Mouse (Mus musculus) frontal cortex, postnatal 14 days (tissue): ENCODE results near the gene Tfrc.

Experiments
- DNase-seq, 2 experiments: peaks; one replicate each; pipeline ENCODE4 v3.0.0; 2022; ENCODE audit warnings: low spot score in 2 of 2

Tfrc gene

DNA sequence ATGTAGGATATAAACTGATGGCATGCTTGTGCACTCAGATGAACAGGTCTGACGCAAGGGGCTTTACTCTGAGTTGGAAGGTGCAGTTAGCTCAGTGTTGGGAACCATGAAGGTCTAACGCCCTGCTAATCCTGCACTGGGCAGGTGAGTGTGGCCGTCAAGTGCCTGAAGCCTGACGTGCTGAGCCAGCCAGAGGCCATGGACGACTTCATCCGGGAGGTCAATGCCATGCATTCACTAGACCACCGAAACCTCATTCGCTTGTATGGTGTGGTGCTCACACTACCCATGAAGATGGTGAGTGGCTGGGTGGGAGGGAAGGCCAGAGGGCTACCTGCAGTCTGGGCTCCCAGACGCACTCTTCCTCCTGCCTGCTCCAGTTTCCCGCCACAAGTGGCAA, 60.5 kb downstream of the Tfrc start:
- no peak for DNase-seq

DNA sequence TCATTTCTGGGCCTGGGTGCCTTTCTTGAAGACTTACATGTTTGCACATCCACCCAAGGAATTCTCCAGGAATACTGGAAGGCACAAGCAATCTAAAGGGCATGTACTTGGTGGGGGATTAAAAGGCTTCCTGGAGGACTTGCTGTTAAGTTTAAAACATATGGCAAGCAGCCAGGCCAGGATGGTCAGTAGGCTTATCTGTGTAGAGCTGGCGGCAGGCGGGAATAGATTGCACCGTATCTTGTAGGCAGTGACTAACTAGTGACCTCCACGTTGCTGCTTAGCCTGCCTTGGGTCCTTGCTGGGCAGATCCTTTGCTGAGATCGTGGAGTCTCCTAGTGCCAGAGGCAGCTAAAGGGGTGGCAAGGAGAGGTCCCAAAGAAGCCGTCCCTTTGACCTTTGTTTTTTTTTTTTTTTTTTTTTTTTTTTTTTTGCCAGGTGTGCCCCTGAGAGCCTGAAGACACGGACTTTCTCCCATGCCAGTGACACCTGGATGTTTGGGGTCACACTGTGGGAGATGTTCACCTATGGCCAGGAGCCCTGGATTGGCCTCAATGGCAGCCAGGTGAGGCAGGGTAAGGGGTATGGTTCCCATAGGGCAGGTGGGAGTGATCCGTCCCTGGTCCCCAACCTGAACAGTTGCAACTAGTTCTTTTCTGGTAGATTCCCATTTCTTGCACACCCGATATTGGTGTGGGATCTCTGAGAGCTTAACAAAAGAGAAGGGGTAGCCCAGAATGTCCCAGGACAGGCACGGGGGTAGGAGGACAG, 61.8 kb downstream of the Tfrc start:
- no peak for DNase-seq

DNA sequence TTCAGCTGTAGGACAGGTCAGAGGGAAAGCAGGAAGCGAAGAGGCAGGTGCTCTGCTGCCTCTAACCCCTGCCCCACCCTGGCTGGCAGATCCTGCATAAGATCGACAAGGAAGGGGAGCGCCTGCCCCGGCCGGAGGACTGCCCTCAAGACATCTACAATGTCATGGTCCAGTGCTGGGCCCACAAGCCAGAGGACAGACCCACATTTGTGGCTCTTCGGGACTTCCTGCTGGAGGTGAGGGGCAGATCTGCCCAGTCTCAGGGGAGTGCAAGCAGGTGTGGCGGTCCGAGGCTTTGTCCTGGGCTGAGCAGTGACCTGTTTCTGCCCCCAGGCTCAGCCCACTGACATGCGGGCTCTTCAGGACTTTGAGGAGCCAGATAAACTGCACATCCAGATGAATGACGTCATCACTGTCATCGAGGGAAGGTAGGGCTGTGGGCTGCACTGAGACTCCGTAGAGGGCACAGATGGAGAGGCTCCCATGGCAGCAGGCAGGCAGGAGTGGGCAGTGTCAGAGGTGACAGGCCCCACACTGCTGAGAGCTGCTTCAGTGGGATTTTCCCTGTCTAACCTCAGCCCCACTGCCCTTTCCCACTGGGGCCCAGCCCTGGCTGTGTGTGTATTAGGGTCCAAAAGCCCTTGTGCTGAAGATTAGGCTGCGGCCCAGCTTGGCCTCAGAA, 62.6 kb downstream of the Tfrc start:
- DNase-seq, result no peak

DNA sequence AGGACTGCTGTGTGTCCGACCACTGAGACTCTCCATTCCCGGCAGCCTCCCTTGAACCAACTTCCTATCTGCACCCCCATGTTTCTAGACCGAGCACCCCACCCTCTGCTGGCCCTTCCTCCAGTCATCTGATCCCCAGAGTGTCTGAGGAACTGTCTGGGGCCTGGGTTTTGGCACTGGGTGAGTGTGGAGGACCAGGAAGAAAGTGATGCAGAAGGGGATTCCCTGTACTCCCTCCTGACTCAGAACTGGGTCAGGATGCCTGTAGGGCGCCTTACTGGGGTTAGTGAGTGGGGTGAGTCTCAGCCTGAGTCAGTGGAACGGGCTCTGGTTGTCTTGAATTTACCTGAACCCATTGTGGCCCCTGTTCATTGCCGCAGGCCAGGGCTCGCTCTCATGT, 63.5 kb downstream of the Tfrc start:
- DNase-seq, result no peak

DNA sequence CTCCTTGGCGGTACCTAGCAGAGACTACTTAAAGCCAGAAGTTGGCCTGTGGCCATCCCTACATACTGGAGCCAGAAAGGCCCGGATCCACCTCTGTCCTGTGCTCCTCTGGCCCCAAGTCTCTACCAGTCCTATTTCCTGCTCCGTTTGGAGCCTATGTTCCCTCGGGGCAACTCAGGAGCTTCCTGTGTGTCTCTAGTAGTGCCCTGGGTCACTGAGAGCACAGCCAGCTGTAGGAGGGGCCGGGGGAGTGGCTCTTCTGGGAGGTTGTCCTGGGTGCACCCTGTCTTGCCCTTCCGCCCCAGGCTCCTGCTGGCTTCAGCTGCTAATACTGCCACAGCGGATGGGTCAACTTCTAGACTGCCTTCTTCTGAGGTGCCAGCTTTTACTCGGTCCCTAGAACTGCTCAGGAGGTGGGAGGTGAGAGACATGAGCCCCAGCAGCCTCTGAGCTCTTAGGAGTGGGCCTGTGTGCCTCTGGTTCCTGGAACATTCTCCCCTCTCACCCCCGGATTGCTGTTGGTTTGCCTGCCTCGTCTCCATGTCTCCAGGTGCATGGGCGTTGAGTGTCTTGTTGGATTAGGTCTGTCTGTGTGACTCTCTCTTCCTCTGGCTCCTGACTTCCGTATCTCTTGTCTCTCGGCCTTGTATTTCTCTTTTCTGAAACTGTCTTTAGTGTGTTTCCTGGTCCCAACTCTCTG, 64.3 kb downstream of the Tfrc start:
- no peak for DNase-seq

DNA sequence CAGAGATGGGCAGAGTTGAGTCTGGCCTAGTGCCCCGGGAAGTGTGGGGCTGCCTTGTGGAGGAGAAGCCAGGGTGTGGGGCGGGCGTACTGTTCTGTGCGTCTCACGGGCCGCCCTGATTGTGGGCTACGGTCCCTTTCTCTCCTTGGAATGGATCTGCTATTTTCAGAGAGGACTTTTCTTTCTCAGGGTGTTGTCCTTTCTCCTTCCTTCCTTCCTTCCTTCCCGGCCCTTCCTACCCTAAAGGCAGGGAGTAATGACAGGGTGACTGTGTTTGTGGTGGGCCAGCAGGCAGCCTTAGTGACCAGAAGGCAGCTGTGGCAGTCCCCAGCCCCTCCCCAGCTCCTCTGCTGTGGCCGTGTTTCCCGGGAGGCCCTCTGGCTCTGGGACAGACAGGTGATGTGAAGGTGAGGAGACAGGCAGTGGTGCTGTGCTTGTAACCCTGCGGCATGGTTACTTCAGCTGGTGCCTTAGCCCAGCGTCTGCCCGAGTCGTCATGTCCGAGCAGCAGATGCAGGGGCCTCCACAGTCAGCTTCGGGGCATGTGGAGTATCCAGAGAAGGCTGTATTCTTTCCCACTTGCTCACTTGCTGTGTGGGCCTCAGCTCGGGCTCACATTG, 65.5 kb downstream of the Tfrc start:
- DNase-seq, result no peak

GRCm38 (mm10) chr16:32677040-32677700, 68.5 kb downstream of the Tfrc start:
- no peak for DNase-seq

DNA sequence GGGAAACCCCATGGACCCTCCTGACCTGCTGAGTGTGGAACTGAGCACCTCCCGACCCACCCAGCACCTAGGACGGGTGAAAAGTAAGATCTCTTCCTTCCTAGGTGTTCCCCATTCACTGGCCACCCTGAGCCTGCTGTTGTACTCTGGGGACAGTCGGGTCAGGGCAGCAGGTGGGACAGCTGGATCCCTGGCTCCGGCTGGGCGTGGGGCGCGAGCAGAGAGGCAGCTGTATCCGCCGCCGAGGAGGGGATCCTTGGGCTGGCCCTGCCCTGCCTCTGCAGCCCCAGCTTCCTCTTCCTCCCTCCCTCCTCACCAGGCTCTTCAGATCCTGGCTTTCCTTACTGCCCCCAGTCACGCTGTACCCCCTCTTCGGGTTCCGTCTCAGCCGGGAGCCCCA, 69.2 kb downstream of the Tfrc start:
- DNase-seq, result no peak

GRCm38 (mm10) chr16:32678812-32679211, 70.1 kb downstream of the Tfrc start:
- no peak for DNase-seq

DNA sequence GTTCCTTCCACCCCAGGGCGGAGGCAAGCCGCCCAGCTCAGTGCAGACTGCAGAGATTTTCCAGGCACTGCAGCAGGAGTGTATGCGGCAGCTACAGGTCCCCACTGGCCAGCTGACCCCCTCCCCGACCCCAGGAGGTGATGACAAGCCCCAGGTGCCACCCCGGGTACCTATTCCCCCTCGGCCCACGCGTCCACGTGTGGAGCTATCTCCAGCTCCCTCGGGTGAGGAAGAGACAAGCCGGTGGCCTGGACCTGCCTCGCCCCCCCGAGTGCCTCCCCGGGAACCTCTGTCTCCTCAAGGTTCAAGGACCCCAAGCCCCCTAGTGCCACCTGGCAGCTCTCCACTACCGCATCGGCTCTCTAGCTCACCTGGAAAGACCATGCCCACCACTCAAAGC, 71.3 kb downstream of the Tfrc start:
- DNase-seq, result no peak

GRCm38 (mm10) chr16:32680806-32681205, 72.1 kb downstream of the Tfrc start:
- no peak for DNase-seq

DNA sequence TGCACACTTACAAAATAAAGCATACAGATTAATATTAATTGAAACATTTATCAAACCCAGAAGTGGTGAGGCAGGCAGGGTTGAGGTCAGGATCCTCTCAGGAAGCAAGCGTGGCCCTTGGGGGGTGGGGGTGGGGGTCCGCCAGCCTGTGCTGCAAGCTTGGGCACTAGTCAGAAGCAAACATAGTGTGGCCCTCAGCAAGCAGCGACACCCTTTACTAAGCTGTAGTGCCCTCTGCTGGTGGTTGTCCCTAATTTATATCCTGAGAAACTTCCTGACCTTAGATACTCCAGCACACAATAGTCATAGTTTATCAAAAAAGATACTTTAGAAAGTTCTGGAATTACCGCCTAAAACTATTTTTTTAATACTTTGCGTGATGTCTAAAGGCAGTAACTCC, 73.5 kb downstream of the Tfrc start:
- DNase-seq, result no peak
